Comparison of ENCODE assay signal across 8 mouse cellular contexts in genomic region chr10:127641861-127642771, GRCm38 (mm10). TPM values are rescaled to one million over a fixed set of nuclear protein-coding genes. Genes with fewer than 3 reads are reported as not detected.
DNase-seq lines count a peak whose midpoint lies in the region; ATAC-seq and TF ChIP-seq lines count a peak whose summit lies in the region.

No protein-coding gene starts in this region.

- peak overlapping the region; percentile 87 for H3K9ac ChIP-seq in heart, embryonic 12.5 days
- H3K9ac ChIP-seq in kidney, embryonic 16.5 days (replicated peaks; ENCODE audit: low read length), result peak overlapping the region; percentile 85
- H3K9ac ChIP-seq in liver, embryonic 15.5 days, result peak overlapping the region; percentile 73
- H3K9ac ChIP-seq in neural tube, embryonic 11.5 days (ENCODE audit: low read length), result peak overlapping the region; percentile 54
- peak overlapping the region; percentile 86 for H3K9ac ChIP-seq in stomach, embryonic 16.5 days (ENCODE audit: low read length)

- peak overlapping the region; percentile 84 for H3K4me2 ChIP-seq in heart, embryonic 12.5 days
- peak overlapping the region; percentile 70 for H3K4me2 ChIP-seq in kidney, embryonic 16.5 days (replicated peaks; ENCODE audit: low read depth, low read length)
- peak overlapping the region; percentile 93 for H3K4me2 ChIP-seq in liver, embryonic 15.5 days
- H3K4me2 ChIP-seq in neural tube, embryonic 11.5 days (ENCODE audit: low read depth), result peak overlapping the region; percentile 50
- peak overlapping the region; percentile 70 for H3K4me2 ChIP-seq in stomach, embryonic 16.5 days (ENCODE audit: low read depth, low read length)

- no peak for TF ChIP-seq POLR2A in bone marrow macrophage, adult 2 months (IDR thresholded peaks at IDR 0.05; ENCODE audit: borderline replicate concordance, low read depth, low read length)
- peak; percentile 34; the same call in 1 of the 2 replicates for TF ChIP-seq POLR2A in embryonic fibroblast, embryonic 13.5 days (IDR thresholded peaks at IDR 0.05; ENCODE audit: low read depth, low read length)

- peak overlapping the region; percentile 86 for H3K4me3 ChIP-seq in bone marrow macrophage, adult 2 months (ENCODE audit: insufficient read depth, low read length)
- peak overlapping the region; percentile 55 for H3K4me3 ChIP-seq in embryonic fibroblast, embryonic 13.5 days (ENCODE audit: insufficient read depth, low read length)
- H3K4me3 ChIP-seq in heart, embryonic 12.5 days, result peak overlapping the region; percentile 65
- H3K4me3 ChIP-seq in kidney, embryonic 16.5 days (ENCODE audit: low read length), result peak overlapping the region; percentile 56
- H3K4me3 ChIP-seq in liver, embryonic 15.5 days (replicated peaks), result peak overlapping the region; percentile 68
- peak overlapping the region; percentile 32; the same call in 1 of the 2 replicates for H3K4me3 ChIP-seq in neural tube, embryonic 11.5 days (ENCODE audit: low read depth, low read length)
- H3K4me3 ChIP-seq in stomach, embryonic 16.5 days (replicated peaks; ENCODE audit: low read length), result peak overlapping the region; percentile 63

- peak overlapping the region; percentile 100 for H3K27ac ChIP-seq in bone marrow macrophage, adult 2 months (ENCODE audit: insufficient read depth, low read depth, low read length)
- H3K27ac ChIP-seq in embryonic fibroblast, embryonic 13.5 days (ENCODE audit: insufficient read depth, low read length), result peak overlapping the region; percentile 98
- peak overlapping the region; percentile 91 for H3K27ac ChIP-seq in heart, embryonic 12.5 days (ENCODE audit: poor library complexity, severe bottlenecking)
- peak overlapping the region; percentile 96 for H3K27ac ChIP-seq in kidney, embryonic 16.5 days (ENCODE audit: low read length)
- H3K27ac ChIP-seq in liver, embryonic 15.5 days (replicated peaks), result peak overlapping the region; percentile 89
- H3K27ac ChIP-seq in neural tube, embryonic 11.5 days (ENCODE audit: low read depth, low read length), result no peak overlapping the region
- peak overlapping the region; percentile 98 for H3K27ac ChIP-seq in stomach, embryonic 16.5 days (ENCODE audit: low read length)

- no peaks in the 10 kb centered on the region for H3K27me3 ChIP-seq in heart, embryonic 12.5 days (replicated peaks)
- H3K27me3 ChIP-seq in kidney, embryonic 16.5 days (ENCODE audit: insufficient read depth, low read length), result no peaks in the 10 kb centered on the region
- H3K27me3 ChIP-seq in liver, embryonic 15.5 days, result peaks cover 8% of the 10 kb centered on the region
- H3K27me3 ChIP-seq in neural tube, embryonic 11.5 days (ENCODE audit: control insufficient read depth, insufficient read depth, low read length), result peaks cover 10% of the 10 kb centered on the region
- H3K27me3 ChIP-seq in stomach, embryonic 16.5 days (ENCODE audit: control insufficient read depth, insufficient read depth, low read length), result no peaks in the 10 kb centered on the region

- peaks cover 3% of the 10 kb centered on the region for H3K36me3 ChIP-seq in heart, embryonic 12.5 days
- no peaks in the 10 kb centered on the region for H3K36me3 ChIP-seq in kidney, embryonic 16.5 days (ENCODE audit: insufficient read depth, low read length)
- H3K36me3 ChIP-seq in liver, embryonic 15.5 days (replicated peaks), result peaks cover 2% of the 10 kb centered on the region; the same call in 1 of the 2 replicates
- no peaks in the 10 kb centered on the region for H3K36me3 ChIP-seq in neural tube, embryonic 11.5 days (ENCODE audit: control insufficient read depth, insufficient read depth, low read length)
- H3K36me3 ChIP-seq in stomach, embryonic 16.5 days (ENCODE audit: control insufficient read depth, insufficient read depth, low read length), result no peaks in the 10 kb centered on the region

- TF ChIP-seq CTCF in bone marrow macrophage, adult 2 months (IDR thresholded peaks at IDR 0.05; ENCODE audit: low read depth, low read length), result peak; percentile 78
- TF ChIP-seq CTCF in embryonic fibroblast, embryonic 13.5 days (IDR thresholded peaks at IDR 0.05; ENCODE audit: borderline replicate concordance, insufficient read depth, low read length), result peak; percentile 82

- peaks cover 20% of the 10 kb centered on the region for H3K4me1 ChIP-seq in bone marrow macrophage, adult 2 months (ENCODE audit: control insufficient read depth, insufficient read depth, low read length)
- peaks cover 6% of the 10 kb centered on the region for H3K4me1 ChIP-seq in embryonic fibroblast, embryonic 13.5 days (ENCODE audit: control insufficient read depth, insufficient read depth, low read length)
- peaks cover 18% of the 10 kb centered on the region for H3K4me1 ChIP-seq in heart, embryonic 12.5 days (replicated peaks)
- peaks cover 27% of the 10 kb centered on the region for H3K4me1 ChIP-seq in kidney, embryonic 16.5 days (ENCODE audit: insufficient read depth, low read length)
- H3K4me1 ChIP-seq in liver, embryonic 15.5 days (replicated peaks), result peaks cover 35% of the 10 kb centered on the region
- 0 out of 2 replicates have a peak, but pooled peaks cover 9% of the 10 kb centered on the region for H3K4me1 ChIP-seq in neural tube, embryonic 11.5 days (ENCODE audit: control insufficient read depth, insufficient read depth, low read length)
- peaks cover 16% of the 10 kb centered on the region for H3K4me1 ChIP-seq in stomach, embryonic 16.5 days (ENCODE audit: control insufficient read depth, insufficient read depth, low read length)

- H3K9me3 ChIP-seq in heart, embryonic 12.5 days (replicated peaks), result no peaks in the 10 kb centered on the region
- H3K9me3 ChIP-seq in kidney, embryonic 16.5 days (ENCODE audit: low read length), result no peaks in the 10 kb centered on the region
- no peaks in the 10 kb centered on the region for H3K9me3 ChIP-seq in liver, embryonic 15.5 days (replicated peaks)
- H3K9me3 ChIP-seq in neural tube, embryonic 11.5 days (ENCODE audit: control insufficient read depth, low read length), result no peaks in the 10 kb centered on the region
- no peaks in the 10 kb centered on the region for H3K9me3 ChIP-seq in stomach, embryonic 16.5 days (replicated peaks; ENCODE audit: control insufficient read depth, low read length)

- ATAC-seq in heart, embryonic 12.5 days (ENCODE audit: insufficient number of reproducible peaks, low FRiP score), result peak; percentile 76
- ATAC-seq in kidney, embryonic 16.5 days (ENCODE audit: low FRiP score, low TSS enrichment), result peak; percentile 81
- peak; percentile 59 for ATAC-seq in liver, embryonic 15.5 days (ENCODE audit: insufficient read depth)
- ATAC-seq in neural tube, embryonic 11.5 days (ENCODE audit: insufficient read depth, low FRiP score, low TSS enrichment), result peak; percentile 65
- peak; percentile 70 for ATAC-seq in stomach, embryonic 16.5 days (ENCODE audit: insufficient read depth, low FRiP score)

- 4% methylated on average over 19 of the region's 19 CpGs for WGBS in heart, embryonic 12.5 days
- 5% methylated on average over 19 of the region's 19 CpGs for WGBS in kidney, embryonic 16.5 days
- 2% methylated on average over 19 of the region's 19 CpGs for WGBS in liver, embryonic 15.5 days (ENCODE audit: insufficient replicate concordance)
- WGBS in neural tube, embryonic 11.5 days, result 9% methylated on average over 19 of the region's 19 CpGs
- WGBS in stomach, embryonic 16.5 days, result 9% methylated on average over 19 of the region's 19 CpGs

- peak; percentile 87 for DNase-seq in CD4-positive helper T cell, adult 2 months (ENCODE audit: low read depth, low spot score)
- DNase-seq in neural tube, embryonic 11.5 days (ENCODE audit: low spot score), result peak; percentile 86

RNA-seq across cellular contexts. Expression of gene Stat6, which starts 0.7 kb away (rescaled TPM):
- polyA plus RNA-seq in bone marrow macrophage, adult 2 months (2012; ENCODE audit: insufficient read depth, insufficient read length, missing spikeins), result 128 and 144 TPM in 2 replicates
- 55.1 and 55.8 TPM in 2 replicates for polyA plus RNA-seq in embryonic fibroblast, embryonic 13.5 days (2011; ENCODE audit: insufficient read length, low read depth, missing spikeins)
- 27.8 and 28.2 TPM in 2 replicates for polyA plus RNA-seq in heart, embryonic 12.5 days (2016; fragmentation: Nextera tagmentation; extraction: Ambion mirVana)
- polyA plus RNA-seq in kidney, embryonic 16.5 days (2015; fragmentation: Nextera tagmentation; extraction: Ambion mirVana), result 33.8 and 37.4 TPM in 2 replicates
- polyA plus RNA-seq in liver, embryonic 15.5 days (2015; fragmentation: Nextera tagmentation; extraction: Ambion mirVana), result 14.3 and 15.6 TPM in 2 replicates
- 6.1 and 6.8 TPM in 2 replicates for polyA plus RNA-seq in neural tube, embryonic 11.5 days (2014; fragmentation: Nextera tagmentation; extraction: Ambion mirVana)
- 49.7 and 60.3 TPM in 2 replicates for polyA plus RNA-seq in stomach, embryonic 16.5 days (2015; fragmentation: Nextera tagmentation; extraction: Ambion mirVana)

RNA-seq across cellular contexts. Expression of gene Lrp1, which starts 21.2 kb away (rescaled TPM):
- 361 and 418 TPM in 2 replicates for polyA plus RNA-seq in bone marrow macrophage, adult 2 months (2012; ENCODE audit: insufficient read depth, insufficient read length, missing spikeins)
- polyA plus RNA-seq in embryonic fibroblast, embryonic 13.5 days (2011; ENCODE audit: insufficient read length, low read depth, missing spikeins), result 387 and 453 TPM in 2 replicates
- 43.3 and 46.1 TPM in 2 replicates for polyA plus RNA-seq in heart, embryonic 12.5 days (2016; fragmentation: Nextera tagmentation; extraction: Ambion mirVana)
- polyA plus RNA-seq in kidney, embryonic 16.5 days (2015; fragmentation: Nextera tagmentation; extraction: Ambion mirVana), result 70.9 and 71.7 TPM in 2 replicates
- 23.2 and 31.1 TPM in 2 replicates for polyA plus RNA-seq in liver, embryonic 15.5 days (2015; fragmentation: Nextera tagmentation; extraction: Ambion mirVana)
- polyA plus RNA-seq in neural tube, embryonic 11.5 days (2014; fragmentation: Nextera tagmentation; extraction: Ambion mirVana), result 60.2 and 68.2 TPM in 2 replicates
- polyA plus RNA-seq in stomach, embryonic 16.5 days (2015; fragmentation: Nextera tagmentation; extraction: Ambion mirVana), result 95.6 and 102 TPM in 2 replicates

RNA-seq across cellular contexts. Expression of gene Nemp1, which starts 24.6 kb away (rescaled TPM):
- 11.0 and 13.5 TPM in 2 replicates for polyA plus RNA-seq in bone marrow macrophage, adult 2 months (2012; ENCODE audit: insufficient read depth, insufficient read length, missing spikeins)
- polyA plus RNA-seq in embryonic fibroblast, embryonic 13.5 days (2011; ENCODE audit: insufficient read length, low read depth, missing spikeins), result 8.5 and 10.6 TPM in 2 replicates
- polyA plus RNA-seq in heart, embryonic 12.5 days (2016; fragmentation: Nextera tagmentation; extraction: Ambion mirVana), result 8.9 and 9.2 TPM in 2 replicates
- 10.6 and 10.7 TPM in 2 replicates for polyA plus RNA-seq in kidney, embryonic 16.5 days (2015; fragmentation: Nextera tagmentation; extraction: Ambion mirVana)
- polyA plus RNA-seq in liver, embryonic 15.5 days (2015; fragmentation: Nextera tagmentation; extraction: Ambion mirVana), result 5.3 and 5.7 TPM in 2 replicates
- 9.3 and 10.6 TPM in 2 replicates for polyA plus RNA-seq in neural tube, embryonic 11.5 days (2014; fragmentation: Nextera tagmentation; extraction: Ambion mirVana)
- 8.8 and 10.0 TPM in 2 replicates for polyA plus RNA-seq in stomach, embryonic 16.5 days (2015; fragmentation: Nextera tagmentation; extraction: Ambion mirVana)

RNA-seq across cellular contexts. Expression of gene Nab2, which starts 26.3 kb away (rescaled TPM):
- 21.4 and 25.4 TPM in 2 replicates for polyA plus RNA-seq in bone marrow macrophage, adult 2 months (2012; ENCODE audit: insufficient read depth, insufficient read length, missing spikeins)
- polyA plus RNA-seq in embryonic fibroblast, embryonic 13.5 days (2011; ENCODE audit: insufficient read length, low read depth, missing spikeins), result 69.7 and 77.8 TPM in 2 replicates
- 13.4 and 13.7 TPM in 2 replicates for polyA plus RNA-seq in heart, embryonic 12.5 days (2016; fragmentation: Nextera tagmentation; extraction: Ambion mirVana)
- 28.8 and 32.1 TPM in 2 replicates for polyA plus RNA-seq in kidney, embryonic 16.5 days (2015; fragmentation: Nextera tagmentation; extraction: Ambion mirVana)
- 2.9 and 3.5 TPM in 2 replicates for polyA plus RNA-seq in liver, embryonic 15.5 days (2015; fragmentation: Nextera tagmentation; extraction: Ambion mirVana)
- 6.2 and 7.8 TPM in 2 replicates for polyA plus RNA-seq in neural tube, embryonic 11.5 days (2014; fragmentation: Nextera tagmentation; extraction: Ambion mirVana)
- 9.9 and 10.1 TPM in 2 replicates for polyA plus RNA-seq in stomach, embryonic 16.5 days (2015; fragmentation: Nextera tagmentation; extraction: Ambion mirVana)

Comparison
In these comparisons a context has a peak if more than half of its experiments do, and no peak if none do; other contexts are left out.
1. H3K4me3 ChIP-seq: peak in every context shown above with its lines; median percentile 86 in bone marrow macrophage, adult 2 months; 68 in liver, embryonic 15.5 days; 65 in heart, embryonic 12.5 days; 63 in stomach, embryonic 16.5 days; 56 in kidney, embryonic 16.5 days; 55 in embryonic fibroblast, embryonic 13.5 days; 32 in neural tube, embryonic 11.5 days.